Mouse (Mus musculus) MEL (cell line): ENCODE results near the gene Slc45a1. TPM values are rescaled to one million over a fixed set of nuclear protein-coding genes. Genes with fewer than 3 reads are reported as not detected.

ENCODE experiments used
- DNase-seq: peaks from one replicate; pipeline ENCODE4 v3.0.0; 2011; ENCODE audit warnings: low read depth, low spot score
- H3K27ac ChIP-seq: 2 replicates; pipeline ENCODE4 v1.5.1; 2012; ENCODE audit warnings: low read depth, mild to moderate bottlenecking, control low read depth, low read length, moderate library complexity; ENCODE audit not compliant: control insufficient read depth
- H3K27me3 ChIP-seq, 2 experiments: fragments of 150-350 bp in 1 of 2; sonication (generic) in 1 of 2; 2 replicates each; pipeline ENCODE4 v1.6.1; 2012; ENCODE audit warnings: low read length in 2 of 2, mild to moderate bottlenecking in 2 of 2, improper control_type of control experiment in 1 of 2, moderate library complexity in 1 of 2; ENCODE audit not compliant: insufficient read depth in 2 of 2, control insufficient read depth in 1 of 2
- H3K36me3 ChIP-seq, 2 experiments: 2 replicates each; pipeline ENCODE4 v1.6.1; 2012 to 2014; ENCODE audit warnings: low read length in 2 of 2, improper control_type of control experiment in 1 of 2, inconsistent platforms in 1 of 2, mild to moderate bottlenecking in 1 of 2; ENCODE audit not compliant: insufficient read depth in 2 of 2, control insufficient read depth in 1 of 2
- H3K4me1 ChIP-seq, 2 experiments: fragments of 150-350 bp in 1 of 2; sonication (generic) in 1 of 2; 2 replicates each; pipeline ENCODE4 v1.6.1; 2012; ENCODE audit warnings: low read length in 2 of 2, improper control_type of control experiment in 1 of 2, mild to moderate bottlenecking in 1 of 2; ENCODE audit not compliant: insufficient read depth in 2 of 2, control insufficient read depth in 1 of 2
- H3K4me3 ChIP-seq, 2 experiments: fragments of 150-350 bp in 1 of 2; sonication (generic) in 1 of 2; 2 replicates each; pipeline ENCODE4 v1.5.1; 2012; ENCODE audit warnings: low read depth in 2 of 2, low read length in 2 of 2, mild to moderate bottlenecking in 2 of 2, moderate library complexity in 2 of 2, control low read depth in 1 of 2, improper control_type of control experiment in 1 of 2; ENCODE audit not compliant: control insufficient read depth in 1 of 2, insufficient read depth in 1 of 2
- H3K79me2 ChIP-seq: 2 replicates; pipeline ENCODE4 v1.6.1; 2012; ENCODE audit warnings: mild to moderate bottlenecking, low read length, moderate library complexity; ENCODE audit not compliant: control insufficient read depth, poor library complexity, insufficient read depth
- H3K9ac ChIP-seq: 2 replicates; pipeline ENCODE4 v1.6.1; 2012; ENCODE audit warnings: low read depth, mild to moderate bottlenecking, control low read depth, low read length, moderate library complexity; ENCODE audit not compliant: control insufficient read depth, poor library complexity, severe bottlenecking
- H3K9me3 ChIP-seq: fragments of 150-350 bp; sonication (generic); replicated peaks from 2 replicates; pipeline ENCODE4 v1.6.1; 2012; ENCODE audit warnings: mild to moderate bottlenecking, low read length, improper control_type of control experiment, moderate library complexity; ENCODE audit not compliant: insufficient read depth
- BHLHE40 ChIP-seq: IDR thresholded peaks from 2 replicates; pipeline ENCODE4 v1.6.1; 2012; ENCODE audit warnings: low read depth, mild to moderate bottlenecking, inconsistent platforms, low read length, improper control_type of control experiment, borderline replicate concordance
- ELF1 ChIP-seq: IDR thresholded peaks from 2 replicates; pipeline ENCODE4 v1.6.1; 2014; ENCODE audit warnings: low read depth, mild to moderate bottlenecking, inconsistent platforms, low read length, improper control_type of control experiment, moderate library complexity
- EP300 ChIP-seq, 2 experiments: IDR thresholded peaks; 2 replicates each; pipeline ENCODE4 v1.6.1; 2011; ENCODE audit warnings: improper control_type of control experiment in 2 of 2, low read length in 2 of 2, low read depth in 1 of 2, mild to moderate bottlenecking in 1 of 2
- HCFC1 ChIP-seq: IDR thresholded peaks from 2 replicates; pipeline ENCODE4 v1.6.1; 2012; ENCODE audit warnings: low read depth, mild to moderate bottlenecking, inconsistent platforms, low read length, improper control_type of control experiment, moderate library complexity
- MAFK ChIP-seq: IDR thresholded peaks from 2 replicates; pipeline ENCODE4 v1.6.1; 2011; ENCODE audit warnings: low read depth, mild to moderate bottlenecking, low read length, improper control_type of control experiment, borderline replicate concordance
- MAZ ChIP-seq: IDR thresholded peaks from 2 replicates; pipeline ENCODE4 v1.6.1; 2012; ENCODE audit warnings: low read depth, mild to moderate bottlenecking, inconsistent platforms, low read length, improper control_type of control experiment
- MXI1 ChIP-seq: IDR thresholded peaks from 2 replicates; pipeline ENCODE4 v1.6.1; 2011; ENCODE audit warnings: mild to moderate bottlenecking, low read depth, low read length, improper control_type of control experiment
- MYB ChIP-seq: IDR thresholded peaks from 2 replicates; pipeline ENCODE4 v1.6.1; 2011; ENCODE audit warnings: mild to moderate bottlenecking, low read depth, low read length, improper control_type of control experiment
- MYC ChIP-seq: IDR thresholded peaks from 2 replicates; pipeline ENCODE4 v1.6.1; 2011; ENCODE audit warnings: low read depth, mild to moderate bottlenecking, low read length, improper control_type of control experiment, moderate library complexity
- NELFE ChIP-seq: IDR thresholded peaks from 2 replicates; pipeline ENCODE4 v1.6.1; 2011; ENCODE audit warnings: low read depth, low read length, improper control_type of control experiment
- NRF1 ChIP-seq: IDR thresholded peaks from 2 replicates; pipeline ENCODE4 v1.6.1; 2014; ENCODE audit warnings: low read depth, mild to moderate bottlenecking, inconsistent platforms, low read length, improper control_type of control experiment, moderate library complexity; ENCODE audit not compliant: poor library complexity, insufficient read depth, severe bottlenecking
- POLR2AphosphoS2 ChIP-seq: IDR thresholded peaks from 2 replicates; pipeline ENCODE4 v1.6.1; 2011; ENCODE audit warnings: low read length, improper control_type of control experiment
- RAD21 ChIP-seq: IDR thresholded peaks from 2 replicates; pipeline ENCODE4 v1.6.1; 2011; ENCODE audit warnings: mild to moderate bottlenecking, low read depth, low read length, improper control_type of control experiment
- RCOR1 ChIP-seq: IDR thresholded peaks from 2 replicates; pipeline ENCODE4 v1.6.1; 2012; ENCODE audit warnings: low read depth, mild to moderate bottlenecking, inconsistent platforms, low read length, improper control_type of control experiment
- TBP ChIP-seq: IDR thresholded peaks from 2 replicates; pipeline ENCODE4 v1.8.0; 2011; ENCODE audit warnings: low read depth, low read length, improper control_type of control experiment
- TCF12 ChIP-seq: IDR thresholded peaks from 2 replicates; pipeline ENCODE4 v1.6.1; 2014; ENCODE audit warnings: low read depth, mild to moderate bottlenecking, inconsistent platforms, low read length, improper control_type of control experiment, moderate library complexity
- USF1 ChIP-seq: IDR thresholded peaks from 2 replicates; pipeline ENCODE4 v1.6.1; 2014; ENCODE audit warnings: low read depth, mild to moderate bottlenecking, inconsistent platforms, low read length, improper control_type of control experiment, moderate library complexity
- ZC3H11A ChIP-seq: IDR thresholded peaks from 2 replicates; pipeline ENCODE4 v1.6.1; 2012; ENCODE audit warnings: low read depth, mild to moderate bottlenecking, inconsistent platforms, low read length, improper control_type of control experiment
- ZKSCAN1 ChIP-seq: IDR thresholded peaks from 2 replicates; pipeline ENCODE4 v1.6.1; 2012; ENCODE audit warnings: low read depth, mild to moderate bottlenecking, inconsistent platforms, low read length, improper control_type of control experiment, moderate library complexity
- ZNF384 ChIP-seq: IDR thresholded peaks from 2 replicates; pipeline ENCODE4 v1.6.1; 2012; ENCODE audit warnings: low read depth, mild to moderate bottlenecking, inconsistent platforms, low read length, improper control_type of control experiment
- polyA plus RNA-seq, 2 experiments: library from polyadenylated mRNA; stranded (reverse) in 1 of 2; unstranded in 1 of 2; fragments of >175 nt in 1 of 2; fragments of >200 nt in 1 of 2; gene quantifications; 2 replicates each; pipeline versions ENCODE4 v1.2.1 to v1.2.4; 2012; ENCODE audit warnings: low replicate concordance in 2 of 2, low read depth in 1 of 2; ENCODE audit not compliant: insufficient read length in 2 of 2, insufficient read depth in 1 of 2, missing spikeins in 1 of 2
- total RNA-seq: library from RNA; depleted of rRNA; stranded (reverse); fragments of 300-350 nt; gene quantifications from 2 replicates; pipeline ENCODE4 v1.2.3, GENCODE M21; 2012

Gene Slc45a1
- total and polyA plus RNA-seq, 3 experiments, result not detected

DNA sequence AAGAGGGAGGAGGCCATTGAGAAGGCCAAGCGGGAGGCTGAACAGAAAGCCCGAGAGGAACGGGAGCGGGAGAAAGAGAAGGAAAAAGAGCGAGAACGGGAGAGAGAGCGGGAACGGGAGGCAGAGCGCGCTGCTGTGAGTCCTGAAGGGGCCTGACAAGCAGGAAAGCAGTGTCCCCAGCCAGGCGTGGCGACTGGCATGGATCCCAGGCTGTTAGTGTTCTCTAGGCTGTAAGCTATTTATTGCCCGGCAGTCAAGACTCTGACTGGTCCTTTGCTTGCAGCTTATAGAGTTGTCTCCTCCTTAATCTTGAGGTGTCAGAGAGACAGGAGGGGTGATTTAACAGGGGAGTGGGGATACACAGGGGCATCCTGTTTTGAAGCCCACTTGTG lies 35.9 kb downstream of the Slc45a1 start:
- Histone ChIP-seq H3K36me3 (no peaks in the 10 kb centered on the region; a peak in 1 of 4 replicates), H3K27me3 (no peaks in the 10 kb centered on the region), H3K4me3 (no peak overlapping the region), H3K4me1 (no peaks in the 10 kb centered on the region), H3K79me2 (no peaks in the 10 kb centered on the region), H3K9me3 (no peaks in the 10 kb centered on the region), H3K27ac (no peak overlapping the region), H3K9ac (no peak overlapping the region)
- no peak for DNase-seq
- no peak for TF ChIP-seq HCFC1
- TF ChIP-seq RAD21, result no peak
- no peak for TF ChIP-seq BHLHE40
- TF ChIP-seq TCF12, result no peak
- TF ChIP-seq TBP, result no peak
- TF ChIP-seq POLR2AphosphoS2, result no peak
- TF ChIP-seq MAZ, result no peak
- TF ChIP-seq MYB, result no peak
- TF ChIP-seq RCOR1, result no peak
- TF ChIP-seq NRF1, result no peak
- no peak for TF ChIP-seq ZC3H11A
- TF ChIP-seq EP300 (IDR thresholded peaks at IDR 0.05; ENCODE audit: low read depth in 1 of 2, low read length in 2 of 2), result no peak

DNA sequence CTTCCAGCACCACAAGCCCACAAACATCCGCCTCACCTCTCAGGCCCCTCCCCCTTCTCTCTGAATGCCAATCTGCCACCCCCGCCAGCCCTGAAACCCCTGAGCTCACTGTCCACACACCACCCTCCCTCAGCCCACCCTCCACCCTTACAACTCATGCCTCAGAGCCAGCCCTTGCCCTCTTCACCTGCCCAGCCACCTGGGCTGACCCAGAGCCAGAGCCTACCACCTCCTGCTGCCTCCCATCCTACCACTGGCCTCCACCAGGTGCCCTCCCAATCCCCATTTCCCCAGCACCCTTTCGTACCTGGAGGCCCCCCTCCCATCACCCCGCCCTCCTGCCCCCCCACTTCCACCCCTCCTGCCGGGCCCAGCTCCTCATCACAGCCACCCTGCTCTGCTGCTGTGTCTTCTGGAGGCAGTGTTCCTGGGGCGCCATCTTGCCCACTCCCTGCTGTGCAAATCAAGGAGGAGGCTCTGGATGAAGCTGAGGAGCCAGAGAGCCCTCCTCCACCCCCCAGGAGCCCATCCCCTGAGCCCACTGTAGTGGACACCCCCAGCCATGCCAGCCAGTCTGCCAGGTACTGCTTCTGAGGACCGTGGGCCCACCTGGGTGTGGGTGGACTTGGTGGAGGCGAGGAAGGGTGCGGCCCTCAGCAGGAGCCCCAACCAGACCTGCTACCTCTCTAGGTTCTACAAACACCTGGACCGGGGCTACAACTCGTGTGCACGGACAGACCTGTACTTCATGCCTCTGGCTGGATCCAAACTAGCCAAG lies 36.5 kb downstream of the Slc45a1 start:
- no peak overlapping the region for H3K4me3 ChIP-seq
- no peaks in the 10 kb centered on the region for H3K4me1 ChIP-seq
- no peak overlapping the region for H3K9ac ChIP-seq
- H3K36me3 ChIP-seq, result no peaks in the 10 kb centered on the region; a peak in 1 of 4 replicates
- no peak overlapping the region for H3K27ac ChIP-seq
- H3K27me3 ChIP-seq, result no peaks in the 10 kb centered on the region
- TF ChIP-seq ZNF384 (no peak), MXI1 (no peak)
- no peaks in the 10 kb centered on the region for H3K9me3 ChIP-seq
- DNase-seq, result no peak
- H3K79me2 ChIP-seq, result no peaks in the 10 kb centered on the region

DNA sequence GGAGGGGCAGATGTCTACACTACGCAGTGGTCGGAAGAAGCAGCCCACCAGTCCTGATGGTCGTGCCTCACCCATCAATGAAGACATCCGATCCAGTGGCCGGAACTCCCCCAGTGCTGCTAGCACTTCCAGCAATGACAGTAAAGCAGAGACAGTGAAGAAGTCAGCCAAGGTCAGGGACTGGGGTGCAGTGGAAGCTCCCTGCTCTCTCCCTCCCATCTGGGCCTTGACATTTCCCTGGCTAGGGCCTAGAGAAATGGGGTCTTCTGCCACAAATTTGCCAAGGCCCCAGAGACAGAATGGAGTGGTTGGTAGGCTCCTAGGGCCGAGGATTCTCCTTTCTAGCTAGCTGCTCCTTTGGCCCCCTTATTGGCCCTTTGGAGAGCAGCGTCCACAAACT lies 38.3 kb downstream of the Slc45a1 start:
- Histone ChIP-seq H3K4me1 (no peaks in the 10 kb centered on the region), H3K79me2 (no peaks in the 10 kb centered on the region), H3K9ac (no peak overlapping the region), H3K27ac (no peak overlapping the region), H3K4me3 (no peak overlapping the region), H3K27me3 (no peaks in the 10 kb centered on the region), H3K36me3 (no peaks in the 10 kb centered on the region; a peak in 1 of 4 replicates), H3K9me3 (no peaks in the 10 kb centered on the region)
- DNase-seq, result no peak
- TF ChIP-seq ELF1, result no peak
- no peak for TF ChIP-seq MYC
- TF ChIP-seq ZKSCAN1, result no peak
- TF ChIP-seq MAFK, result no peak
- no peak for TF ChIP-seq USF1
- no peak for TF ChIP-seq NELFE
- no peak for TF ChIP-seq POLR2AphosphoS2
- no peak for TF ChIP-seq TCF12
